Mouse (Mus musculus) thymus, adult 2 months (tissue): ENCODE measurements around the gene Dstyk. TPM values are rescaled to one million over a fixed set of nuclear protein-coding genes. Genes with fewer than 3 reads are reported as not detected.
"Not testable (repeated sequence)": the region's sequence is repeated elsewhere in the genome, so short reads cannot be mapped to it uniquely, and the experiment has no call there.

ENCODE experiments used
- DNase-seq: peaks from one replicate; pipeline ENCODE4 v3.0.0; 2021
- H3K27ac ChIP-seq: fragments of 200-500 bp; 2 replicates; pipeline ENCODE4 v1.5.1; 2012; ENCODE audit warnings: low read length, control low read depth; ENCODE audit not compliant: control insufficient read depth, insufficient read depth
- H3K27me3 ChIP-seq: fragments of 200-500 bp; 2 replicates; pipeline ENCODE4 v1.6.1; 2012; ENCODE audit warnings: mild to moderate bottlenecking, low read length, moderate library complexity, mixed read lengths; ENCODE audit not compliant: control insufficient read depth, insufficient read depth
- H3K36me3 ChIP-seq: fragments of 200-500 bp; 2 replicates; pipeline ENCODE4 v1.6.1; 2012; ENCODE audit warnings: mild to moderate bottlenecking, low read length, moderate library complexity; ENCODE audit not compliant: control insufficient read depth, insufficient read depth
- H3K4me1 ChIP-seq: fragments of 200-500 bp; replicated peaks from 2 replicates; pipeline ENCODE4 v1.6.1; 2012; ENCODE audit warnings: low read length; ENCODE audit not compliant: control insufficient read depth, insufficient read depth
- H3K4me3 ChIP-seq: fragments of 200-500 bp; 2 replicates; pipeline ENCODE4 v1.5.1; 2012; ENCODE audit warnings: mild to moderate bottlenecking, low read length, control low read depth, moderate library complexity; ENCODE audit not compliant: control insufficient read depth, insufficient read depth
- CTCF ChIP-seq: fragments of 200-500 bp; IDR thresholded peaks from 2 replicates; pipeline ENCODE4 v1.5.1; 2012; ENCODE audit warnings: mild to moderate bottlenecking, control low read depth, low read length, moderate library complexity, borderline replicate concordance; ENCODE audit not compliant: control insufficient read depth, poor library complexity, insufficient read depth; ENCODE audit errors: extremely low read depth
- POLR2A ChIP-seq: fragments of 200-500 bp; IDR thresholded peaks from 2 replicates; pipeline ENCODE4 v1.6.1; 2012; ENCODE audit warnings: mild to moderate bottlenecking, low read length, control low read depth, moderate library complexity; ENCODE audit not compliant: control insufficient read depth, poor library complexity, insufficient read depth; ENCODE audit errors: extremely low read depth
- WGBS: fragments of 180-500 bp; shearing (Covaris S2); methylation state at CpG from one replicate; pipeline ENCODE4 v1.1.7; 2018; 5-methylcytosine and 5-hydroxymethylcytosine counted together
- polyA plus RNA-seq: library from polyadenylated mRNA; depleted of rRNA; stranded (reverse); fragments of >200 nt; gene quantifications from 2 replicates; pipeline ENCODE4 v1.2.3, GENCODE M21; 2012

The Dstyk gene
- polyA plus RNA-seq, 1 experiment, result 6.8 TPM

DNA sequence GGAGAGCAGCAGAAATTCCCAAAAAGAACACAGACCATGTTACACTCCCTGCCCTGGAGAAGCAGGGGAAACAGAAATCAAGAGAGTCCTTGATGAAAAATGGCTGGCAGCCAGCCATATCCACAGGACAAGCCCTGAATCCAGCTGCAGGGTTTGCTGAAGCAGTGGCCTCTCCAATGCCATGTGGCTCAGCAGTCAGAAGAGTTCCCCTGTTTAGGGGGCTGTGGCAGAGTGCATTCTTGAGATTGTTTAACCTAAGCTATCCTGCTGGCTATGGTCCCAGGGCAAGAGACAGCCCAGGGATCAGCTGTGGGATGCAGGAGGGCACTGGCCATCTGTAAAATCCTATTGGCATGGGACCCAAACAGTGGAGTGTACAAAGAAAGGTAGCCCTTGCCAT is 51.6 kb downstream of the Dstyk start:
- no peak for DNase-seq
- Histone ChIP-seq H3K36me3 (no peaks in the 10 kb centered on the region), H3K4me3 (no peak overlapping the region), H3K4me1 (no peaks in the 10 kb centered on the region), H3K27ac (no peak overlapping the region), H3K27me3 (no peaks in the 10 kb centered on the region)
- TF ChIP-seq POLR2A, result no peak
- TF ChIP-seq CTCF, result no peak

- Histone ChIP-seq H3K4me1 (no peaks in the 10 kb centered on the region), H3K27ac (no peak overlapping the region), H3K36me3 (no peaks in the 10 kb centered on the region), H3K27me3 (no peaks in the 10 kb centered on the region), H3K4me3 (no peak overlapping the region)
- DNase-seq, result no peak
- no peak for TF ChIP-seq CTCF
- TF ChIP-seq POLR2A, result no peak
- 91% methylated on average over 7 of the region's 7 CpGs for WGBS
Measured at GRCm38 (mm10) chr1:132469519-132469918, 52.2 kb downstream of the Dstyk start.

- not testable (repeated sequence) for DNase-seq, H3K4me1 ChIP-seq, H3K27ac ChIP-seq, H3K4me3 ChIP-seq, H3K27me3 ChIP-seq, H3K36me3 ChIP-seq
- 85% methylated on average over 1 of the region's 1 CpGs for WGBS
Measured at GRCm38 (mm10) chr1:132470031-132470430, 52.7 kb downstream of the Dstyk start.

DNA sequence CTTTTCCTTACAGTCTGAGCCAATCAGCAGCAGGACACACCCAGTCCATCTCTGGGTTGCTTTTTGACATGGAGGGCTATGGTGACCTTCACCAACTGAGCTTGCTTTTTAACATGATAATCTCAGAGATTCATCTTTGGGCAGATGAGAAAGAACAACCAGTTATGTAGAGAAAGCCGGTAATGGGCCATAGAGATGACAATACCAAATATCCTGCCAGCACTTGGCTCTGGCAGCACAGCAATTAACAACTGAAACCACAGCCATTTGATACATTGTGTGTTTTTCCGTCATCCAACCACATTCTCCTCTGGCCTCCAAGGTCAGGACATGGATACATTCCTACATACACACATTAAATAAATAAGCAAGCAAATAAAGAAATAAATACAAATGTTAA is 53.7 kb downstream of the Dstyk start:
- Histone ChIP-seq H3K36me3 (no peaks in the 10 kb centered on the region), H3K4me1 (no peaks in the 10 kb centered on the region), H3K4me3 (no peak overlapping the region), H3K27me3 (no peaks in the 10 kb centered on the region), H3K27ac (no peak overlapping the region)
- WGBS, result 96% methylated on average over 2 of the region's 2 CpGs
- no peak for DNase-seq
- TF ChIP-seq POLR2A (no peak), CTCF (no peak)

- Histone ChIP-seq H3K27ac (no peak overlapping the region), H3K4me1 (no peaks in the 10 kb centered on the region), H3K36me3 (no peaks in the 10 kb centered on the region), H3K4me3 (no peak overlapping the region), H3K27me3 (no peaks in the 10 kb centered on the region)
- WGBS, result 95% methylated on average over 5 of the region's 5 CpGs
- TF ChIP-seq POLR2A (no peak), CTCF (no peak)
- no peak for DNase-seq
Measured at GRCm38 (mm10) chr1:132471499-132471898, 54.1 kb downstream of the Dstyk start.

GRCm38 (mm10) chr1:132472537-132472936 is 55.2 kb downstream of the Dstyk start:
- TF ChIP-seq CTCF (no peak), POLR2A (no peak)
- 49% methylated on average over 5 of the region's 5 CpGs for WGBS
- H3K4me3 ChIP-seq, result no peak overlapping the region
- H3K27me3 ChIP-seq, result no peaks in the 10 kb centered on the region
- DNase-seq, result no peak
- H3K27ac ChIP-seq, result no peak overlapping the region
- no peaks in the 10 kb centered on the region for H3K4me1 ChIP-seq
- H3K36me3 ChIP-seq, result no peaks in the 10 kb centered on the region

DNA sequence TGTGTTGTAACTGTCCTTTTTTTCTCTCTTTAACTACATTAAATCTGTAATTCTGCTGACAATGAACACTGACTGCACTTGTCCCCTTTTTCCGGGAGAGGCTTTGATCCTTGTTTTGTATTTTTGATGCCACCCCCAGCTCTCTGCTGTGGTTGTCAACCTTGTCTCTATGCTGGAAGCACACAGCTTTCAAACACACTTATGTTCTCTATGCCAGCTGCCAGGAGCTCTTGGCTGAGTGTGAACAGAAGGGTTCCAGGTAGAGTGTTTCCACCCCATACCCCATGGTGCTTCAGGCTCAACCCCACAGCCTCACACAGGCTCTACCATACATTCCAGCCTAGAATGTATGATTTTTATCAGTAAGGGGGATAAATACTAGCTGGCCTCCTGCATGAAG is 57.1 kb downstream of the Dstyk start:
- H3K27ac ChIP-seq, result no peak overlapping the region
- H3K4me1 ChIP-seq, result peaks cover 3% of the 10 kb centered on the region
- 87% methylated on average over 1 of the region's 1 CpGs for WGBS
- TF ChIP-seq CTCF (no peak), POLR2A (no peak)
- no peaks in the 10 kb centered on the region for H3K27me3 ChIP-seq
- no peak for DNase-seq
- H3K36me3 ChIP-seq, result no peaks in the 10 kb centered on the region
- no peak overlapping the region for H3K4me3 ChIP-seq
